Mouse (Mus musculus) brain, adult 10 weeks (tissue): ENCODE data around the gene Rergl. TPM values are rescaled to one million over a fixed set of nuclear protein-coding genes. Genes with fewer than 3 reads are reported as not detected.

Source experiments
- polyA plus RNA-seq: library from polyadenylated mRNA; stranded (reverse); fragments of 350-450 nt; fragmentation: Illumina TruSeq; extraction: RNeasy Lipid Tissue Mini Kit (QIAGEN cat#74804); gene quantifications from one replicate; pipeline ENCODE4 v1.2.3, GENCODE M21; 2015; ENCODE audit warnings: low read depth, low replicate concordance

Gene Rergl
- not detected for polyA plus RNA-seq

DNA sequence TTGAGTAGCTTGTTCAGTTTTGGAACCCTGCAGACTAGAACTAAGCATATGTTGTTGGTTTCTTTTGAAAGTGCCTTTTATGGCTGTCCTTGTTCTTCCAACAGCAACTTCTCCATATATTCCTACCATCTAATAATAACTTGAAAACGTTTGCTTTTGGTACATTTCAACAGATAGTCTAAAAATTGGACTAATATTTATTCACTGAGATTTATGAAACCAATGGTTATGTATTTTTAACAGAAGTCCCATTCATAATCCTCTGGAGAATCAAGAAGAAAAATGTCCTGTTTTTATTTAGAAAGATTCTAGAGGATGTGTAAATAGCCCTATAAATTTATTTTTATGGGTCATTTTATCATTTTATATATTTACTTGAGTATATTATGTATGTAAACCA lies at the start of gene Rergl:
TSS of gene Rergl (minus strand) at position 101 of the 400 bp plus-strand sequence.

Other genes starting within 250 kb of the Rergl start
- 0.18 TPM for gene Pik3c2g, start 85.2 kb upstream of the Rergl start, polyA plus RNA-seq